Mouse (Mus musculus) stomach, postnatal 0 days (tissue): Measurements from ENCODE around the gene Pip5k1b. TPM values are rescaled to one million over a fixed set of nuclear protein-coding genes. Genes with fewer than 3 reads are reported as not detected.

Experiments
- ATAC-seq: fragments of 200-750 bp; cut with Nextera tagmentation; 2 replicates; pipeline ENCODE4 v1.8.0; 2017; ENCODE audit not compliant: low FRiP score, low TSS enrichment
- DNase-seq: peaks from one replicate; pipeline ENCODE4 v3.0.0-alpha.2; 2016; ENCODE audit warnings: low spot score
- H3K27ac ChIP-seq: fragments of 300-500 bp; sonication (generic); replicated peaks from 2 replicates; pipeline ENCODE4 v1.5.1; 2014; ENCODE audit warnings: mild to moderate bottlenecking, control low read depth
- H3K27me3 ChIP-seq: fragments of 300-500 bp; sonication (generic); 2 replicates; pipeline ENCODE4 v1.6.1; 2014; ENCODE audit warnings: low read length; ENCODE audit not compliant: control insufficient read depth, insufficient read depth
- H3K36me3 ChIP-seq: fragments of 300-500 bp; sonication (generic); 2 replicates; pipeline ENCODE4 v1.6.1; 2014; ENCODE audit warnings: low read length, mixed read lengths; ENCODE audit not compliant: control insufficient read depth, insufficient read depth
- H3K4me1 ChIP-seq: fragments of 300-500 bp; sonication (generic); replicated peaks from 2 replicates; pipeline ENCODE4 v1.6.1; 2014; ENCODE audit warnings: antibody characterized with exemption; ENCODE audit not compliant: control insufficient read depth, insufficient read depth
- H3K4me2 ChIP-seq: fragments of 300-500 bp; sonication (generic); replicated peaks from 2 replicates; pipeline ENCODE4 v1.6.1; 2014; ENCODE audit warnings: low read depth, mild to moderate bottlenecking, control low read depth, moderate library complexity
- H3K4me3 ChIP-seq: fragments of 300-500 bp; sonication (generic); 2 replicates; pipeline ENCODE4 v1.5.1; 2014; ENCODE audit warnings: low read depth, low read length, control low read depth
- H3K9ac ChIP-seq: fragments of 300-500 bp; sonication (generic); 2 replicates; pipeline ENCODE4 v1.6.1; 2014; ENCODE audit warnings: mild to moderate bottlenecking, low read length, control low read depth, mixed read lengths
- H3K9me3 ChIP-seq: fragments of 300-500 bp; sonication (generic); 2 replicates; pipeline ENCODE4 v1.6.1; 2016; ENCODE audit warnings: low read length; ENCODE audit not compliant: control insufficient read depth
- CTCF ChIP-seq: IDR thresholded peaks from 2 replicates; pipeline ENCODE4 v1.5.1; 2016; ENCODE audit warnings: antibody characterized with exemption, low read depth, mild to moderate bottlenecking, moderate library complexity
- EP300 ChIP-seq: optimal IDR thresholded peaks from 2 replicates; pipeline ENCODE3; 2016; ENCODE audit warnings: antibody characterized with exemption
- WGBS: fragments of 180-500 bp; shearing (Covaris S2); extraction: QIAGEN DNeasy Blood & Tissue Kit; methylation state at CpG from one replicate; pipeline ENCODE4 v1.1.7; 2014; 5-methylcytosine and 5-hydroxymethylcytosine counted together
- polyA plus RNA-seq: library from polyadenylated mRNA; unstranded; fragments of >200 nt; fragmentation: Nextera tagmentation; extraction: Ambion mirVana; gene quantifications from 2 replicates; pipeline ENCODE4 v1.2.1, GENCODE M21; 2015

The Pip5k1b gene
- polyA plus RNA-seq, 1 experiment from 2014 or later: 5.5 TPM

GRCm38 (mm10) chr19:24300994-24301767, 254.5 kb downstream of the Pip5k1b start:
- 6% methylated on average over 9 of the region's 9 CpGs for WGBS
- Histone ChIP-seq H3K4me1 (no peaks in the 10 kb centered on the region), H3K27me3 (no peaks in the 10 kb centered on the region), H3K4me2 (peak overlapping the region; percentile 39), H3K36me3 (no peaks in the 10 kb centered on the region), H3K9me3 (no peaks in the 10 kb centered on the region), H3K4me3 (peak overlapping the region; percentile 20; the same call in 1 of the 2 replicates), H3K9ac (no peak overlapping the region), H3K27ac (no peak overlapping the region)
- TF ChIP-seq CTCF (peak; percentile 97), EP300 (no peak)
- ATAC-seq (peak; percentile 86), DNase-seq (peak; percentile 78)

GRCm38 (mm10) chr19:24293537-24293936, 262.1 kb downstream of the Pip5k1b start:
- WGBS: 51% methylated on average over 5 of the region's 5 CpGs
- Histone ChIP-seq H3K4me2 (no peak overlapping the region), H3K4me3 (no peak overlapping the region), H3K9ac (no peak overlapping the region), H3K27me3 (no peaks in the 10 kb centered on the region), H3K4me1 (no peaks in the 10 kb centered on the region), H3K9me3 (no peaks in the 10 kb centered on the region), H3K36me3 (no peaks in the 10 kb centered on the region), H3K27ac (no peak overlapping the region)
- no peak for DNase-seq
- no peak for ATAC-seq
- TF ChIP-seq EP300 (no peak), CTCF (no peak)

GRCm38 (mm10) chr19:24284187-24284586, 271.5 kb downstream of the Pip5k1b start:
- H3K36me3 ChIP-seq: no peaks in the 10 kb centered on the region
- DNase-seq: peak; percentile 54
- H3K9ac ChIP-seq: no peak overlapping the region
- WGBS: 65% methylated on average over 4 of the region's 4 CpGs
- no peaks in the 10 kb centered on the region for H3K4me1 ChIP-seq
- no peaks in the 10 kb centered on the region for H3K9me3 ChIP-seq
- H3K27ac ChIP-seq: no peak overlapping the region
- H3K27me3 ChIP-seq: no peaks in the 10 kb centered on the region
- no peak overlapping the region for H3K4me3 ChIP-seq
- TF ChIP-seq EP300 (no peak), CTCF (peak; percentile 88)
- no peak for ATAC-seq
- no peak overlapping the region for H3K4me2 ChIP-seq

- TF ChIP-seq CTCF (no peak), EP300 (no peak)
- Histone ChIP-seq H3K36me3 (no peaks in the 10 kb centered on the region), H3K4me2 (peak overlapping the region; percentile 90), H3K9ac (no peak overlapping the region), H3K27ac (no peak overlapping the region), H3K27me3 (no peaks in the 10 kb centered on the region), H3K9me3 (no peaks in the 10 kb centered on the region), H3K4me1 (no peaks in the 10 kb centered on the region), H3K4me3 (no peak overlapping the region)
- no peak for ATAC-seq
- 53% methylated on average over 7 of the region's 7 CpGs for WGBS
- no peak for DNase-seq
Measured at GRCm38 (mm10) chr19:24281288-24281980, 274.2 kb downstream of the Pip5k1b start.

GRCm38 (mm10) chr19:24280601-24281228, 275.0 kb downstream of the Pip5k1b start, which contains the start of gene Fxn:
Fxn (minus strand) TSS chr19:24280605.
- ATAC-seq: peak; percentile 74
- H3K36me3 ChIP-seq: no peaks in the 10 kb centered on the region
- peak within 1 kb of the TSS; percentile 78 for H3K9ac ChIP-seq
- H3K4me2 ChIP-seq: peak within 1 kb of the TSS; percentile 90
- H3K4me3 ChIP-seq: peak within 1 kb of the TSS; percentile 68
- H3K4me1 ChIP-seq: no peaks in the 10 kb centered on the region
- peak; percentile 43 for DNase-seq
- H3K27ac ChIP-seq: peak within 1 kb of the TSS; percentile 88
- TF ChIP-seq CTCF (no peak), EP300 (no peak)
- no peaks in the 10 kb centered on the region for H3K27me3 ChIP-seq
- H3K9me3 ChIP-seq: no peaks in the 10 kb centered on the region
- 0% methylated on average over 12 of the region's 22 CpGs for WGBS
